Mouse (Mus musculus): ENCODE measurements around the gene Rora.
A peak's percentile ranks its signal among the peaks of the same experiment; 100 is the strongest.
"Not testable (repeated sequence)": the region's sequence is repeated elsewhere in the genome, so short reads cannot be mapped to it uniquely, and the experiment has no call there.

Rora gene

DNA sequence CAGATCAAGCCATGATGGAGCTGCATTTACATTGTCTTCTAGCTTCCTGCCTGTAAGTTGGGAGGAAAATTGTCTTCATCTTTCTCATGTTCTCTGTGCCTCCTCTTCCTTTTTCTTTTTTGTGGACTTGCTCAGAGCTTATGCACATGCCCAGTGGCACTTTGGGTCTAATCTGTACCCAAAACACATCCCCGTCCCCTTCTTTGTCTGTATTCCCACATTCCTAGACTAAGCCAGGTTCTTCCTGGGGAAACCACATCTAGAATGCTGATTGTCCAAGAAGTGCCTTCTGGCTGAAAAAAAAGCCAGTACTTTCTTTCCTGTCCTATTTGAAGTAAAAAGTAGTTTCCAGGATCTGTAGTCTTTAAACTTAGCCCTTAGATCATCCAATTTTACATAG lies 367.9 kb downstream of the Rora start:
- no peak for DNase-seq

DNA sequence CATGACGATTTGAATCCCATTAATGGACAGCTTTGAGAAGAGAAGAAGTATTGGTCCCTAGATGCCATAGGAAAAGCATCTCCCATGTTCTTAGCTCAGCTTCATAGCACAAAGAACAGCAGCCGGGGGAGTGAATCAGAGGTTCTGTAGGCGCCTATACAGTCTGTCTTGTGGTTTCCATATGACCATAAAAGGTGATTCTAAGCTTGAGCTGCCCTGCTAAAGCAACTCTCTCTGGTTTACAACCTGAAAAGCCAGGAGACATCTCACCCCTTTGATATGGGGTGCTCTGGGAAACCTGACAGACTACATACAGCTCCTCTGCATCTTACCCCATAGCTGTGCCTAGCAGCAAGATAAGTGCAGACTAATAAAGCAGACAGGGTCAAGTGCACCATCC lies 369.7 kb downstream of the Rora start:
- DNase-seq: no peak

DNA sequence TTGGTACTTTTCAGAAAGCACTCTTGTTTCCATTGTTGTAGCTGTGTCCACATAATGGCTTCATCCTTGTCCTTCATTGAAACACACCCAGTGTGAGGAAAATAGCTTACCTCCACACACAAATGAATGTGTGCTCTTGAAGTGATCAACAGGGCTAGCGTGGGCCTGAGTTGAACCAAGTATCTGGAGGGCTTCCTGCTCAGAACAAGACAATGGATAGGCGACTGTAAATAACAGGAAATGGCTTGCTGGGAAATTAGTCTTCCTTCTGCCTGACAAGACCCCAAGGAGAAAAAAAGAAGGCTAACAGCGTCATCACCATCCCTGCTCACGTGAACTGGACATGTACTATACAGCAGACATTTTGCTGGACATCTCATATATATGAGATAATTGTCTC lies 374.6 kb downstream of the Rora start:
- no peak for DNase-seq

DNA sequence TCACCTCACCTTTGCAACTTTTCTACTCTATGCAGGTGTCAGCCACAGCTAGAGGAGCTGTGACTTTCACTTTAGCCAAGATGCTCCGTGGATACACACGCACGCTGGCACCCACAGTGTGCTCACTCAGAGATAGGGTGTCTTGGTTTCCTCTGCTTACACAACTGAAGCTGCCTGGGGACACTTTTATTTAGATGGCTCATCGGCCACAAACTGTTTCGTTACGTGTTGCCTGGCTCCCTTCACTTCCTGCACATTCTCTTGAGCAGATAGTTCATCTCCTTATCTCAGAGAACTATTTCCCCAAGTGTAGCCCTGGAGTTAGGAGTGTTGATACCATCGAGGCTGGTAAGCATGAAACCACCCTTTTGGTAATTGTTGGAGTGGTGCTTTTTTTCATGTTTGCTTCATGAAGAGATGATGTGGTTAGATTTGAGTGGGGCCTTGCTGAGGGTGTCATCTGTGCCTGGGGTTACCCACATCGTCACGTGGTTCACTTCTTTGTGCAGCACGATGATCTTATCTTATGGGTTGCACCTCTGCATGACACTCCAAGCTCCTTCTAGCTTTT lies 380.8 kb downstream of the Rora start:
- DNase-seq: no peak

DNA sequence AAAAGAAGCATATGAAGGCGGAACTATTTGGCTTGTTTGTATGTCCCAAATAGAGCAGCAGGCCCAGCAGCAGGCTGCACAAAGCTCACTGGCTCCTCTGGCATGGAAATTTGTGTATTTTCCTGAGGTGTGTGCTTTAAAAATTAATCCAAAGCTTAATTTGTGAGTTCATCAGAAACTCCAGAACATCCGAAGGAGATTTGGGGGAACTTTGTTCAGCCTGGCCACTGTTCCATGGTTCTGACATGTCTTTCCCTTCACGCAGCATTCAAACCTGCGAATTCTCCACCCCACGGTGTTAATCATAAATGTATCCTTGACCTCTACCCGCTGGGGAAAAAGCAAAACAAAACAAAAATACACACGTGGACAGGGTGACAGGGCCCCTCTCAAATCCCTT lies 381.9 kb downstream of the Rora start:
- peak in 1 of 2 experiments; percentile 11 for DNase-seq

DNA sequence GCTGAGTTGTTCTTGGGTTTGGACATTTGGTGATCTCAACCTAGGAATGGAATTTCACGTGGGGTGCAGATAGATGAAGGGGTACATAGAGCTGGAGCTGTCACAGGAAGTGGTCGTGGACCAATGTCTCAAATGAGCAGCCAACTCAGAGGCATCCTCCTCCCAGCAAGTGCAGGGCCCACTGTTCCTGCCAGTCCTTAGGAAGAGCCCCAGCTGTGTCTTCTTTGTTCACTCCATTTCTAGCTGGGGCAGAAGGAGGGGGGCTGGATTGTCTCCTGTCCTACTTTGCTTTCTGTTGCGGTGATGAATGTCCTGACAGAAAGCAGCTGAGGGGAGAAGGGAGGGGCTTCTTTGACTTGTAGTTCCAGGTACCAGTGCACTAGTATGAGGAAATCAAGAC lies 382.7 kb downstream of the Rora start:
- DNase-seq: no peak

DNA sequence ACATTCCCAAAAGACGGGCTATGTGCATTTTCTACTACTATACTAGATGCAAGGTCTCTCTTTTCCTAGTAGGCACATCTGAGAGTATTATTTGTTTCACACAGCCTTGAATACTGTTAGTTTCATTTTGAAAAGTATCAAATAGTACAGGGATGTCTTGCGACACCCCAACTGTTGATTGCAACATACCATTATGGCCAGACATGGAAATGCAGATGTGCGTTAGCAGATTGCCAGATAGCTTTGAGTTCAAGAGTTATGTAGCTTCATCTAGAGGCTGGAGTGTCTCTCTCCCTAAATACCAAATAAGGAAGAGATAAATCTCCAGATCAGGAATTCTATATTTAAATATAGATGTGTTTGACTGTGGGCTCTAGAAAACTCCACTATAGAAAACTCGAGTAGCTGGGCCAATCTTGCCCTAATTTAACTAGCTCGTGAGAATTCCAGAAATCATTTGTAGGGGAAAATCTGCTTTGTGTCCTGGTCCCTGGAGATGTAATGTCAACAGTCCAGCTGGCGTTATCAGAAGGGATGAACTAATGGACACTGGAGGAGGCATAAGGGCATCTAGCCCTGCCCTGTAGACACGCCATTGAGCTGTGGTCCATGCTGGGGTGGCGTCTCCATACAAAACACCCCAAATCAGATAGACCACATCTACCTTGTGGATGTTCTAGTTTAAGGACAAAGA lies 390.5 kb downstream of the Rora start:
- no peak for DNase-seq

DNA sequence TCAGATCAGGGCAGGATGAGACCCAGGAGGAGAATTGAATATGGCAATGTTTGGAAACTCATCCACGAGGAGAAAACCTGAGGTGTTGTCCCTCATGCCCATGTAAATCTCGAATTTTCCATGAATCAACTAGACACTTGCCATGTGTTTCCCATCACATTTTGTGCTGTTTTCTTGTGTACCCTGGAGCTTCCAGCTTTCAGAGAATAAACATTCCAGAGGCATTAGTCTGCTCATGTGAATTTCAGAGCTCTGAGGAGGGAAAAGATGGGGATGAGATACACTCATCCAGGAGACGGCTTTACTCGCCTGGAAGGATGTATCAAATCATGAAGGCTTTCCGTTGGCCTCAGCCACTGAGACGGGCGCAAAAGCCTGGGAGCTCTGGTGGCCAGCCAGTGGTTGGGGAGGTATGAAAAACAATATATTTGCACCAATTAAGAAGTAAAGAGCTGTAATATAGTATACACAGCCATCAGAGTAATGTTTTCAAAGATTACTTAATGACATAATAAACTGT lies 391.1 kb downstream of the Rora start:
- DNase-seq: no peak

DNA sequence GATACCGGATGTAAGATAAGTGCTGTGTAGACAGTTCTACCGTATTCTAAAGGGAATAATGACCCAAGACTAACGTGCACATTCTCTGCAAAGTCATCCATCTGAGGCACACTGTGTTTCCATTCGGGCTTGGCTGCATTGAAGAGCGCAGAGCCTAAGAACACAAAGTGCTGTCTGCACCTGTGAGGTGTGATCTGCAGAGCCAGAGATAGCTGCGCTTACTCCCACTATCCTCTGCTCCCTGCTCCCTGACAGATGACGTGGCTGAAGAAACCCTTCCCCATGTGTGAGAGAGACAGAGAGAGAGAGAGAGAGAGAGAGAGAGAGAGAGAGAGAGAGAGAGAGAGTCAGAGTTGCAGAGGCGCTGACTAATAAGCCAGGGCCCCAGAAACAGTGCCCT lies 392.3 kb downstream of the Rora start:
- DNase-seq: no peak

DNA sequence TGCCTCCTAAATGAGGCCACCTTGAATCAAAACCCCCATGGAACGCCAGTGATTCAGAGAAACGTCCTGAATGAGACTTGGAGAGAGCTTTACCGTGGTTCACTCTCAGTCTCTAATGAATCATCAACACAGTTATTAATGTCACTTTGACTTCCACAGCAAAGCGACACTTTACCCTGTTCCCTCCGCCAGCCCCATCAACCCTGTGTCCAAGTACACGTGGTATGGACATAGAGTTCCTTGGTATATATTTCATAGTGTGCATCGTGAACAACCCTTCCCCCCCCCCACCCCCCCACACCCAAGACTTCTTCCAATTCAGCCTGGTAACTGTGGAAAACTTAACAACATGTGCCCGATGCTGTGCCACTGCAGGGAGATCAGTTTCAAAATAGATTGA lies 397.3 kb downstream of the Rora start:
- DNase-seq: no peak

DNA sequence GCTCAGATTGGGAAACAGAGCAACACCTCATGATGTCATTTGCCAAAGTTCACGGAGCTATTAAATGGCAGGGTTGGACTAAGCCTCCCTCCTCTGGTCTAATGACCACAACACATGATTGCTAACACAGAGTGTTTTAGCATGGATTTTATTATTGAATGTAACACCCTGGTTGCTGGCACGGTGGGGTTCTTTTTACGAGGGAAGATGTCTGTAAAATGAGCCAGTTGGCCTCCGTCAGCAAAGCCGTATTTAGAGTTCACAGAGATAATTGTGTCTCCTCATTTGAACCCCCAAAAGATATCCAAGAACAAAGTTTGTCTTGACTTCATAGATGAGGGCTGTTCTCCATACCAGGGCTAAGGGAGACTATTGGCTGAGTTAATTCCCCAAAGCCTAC lies 398.3 kb downstream of the Rora start:
- DNase-seq: no peak

DNA sequence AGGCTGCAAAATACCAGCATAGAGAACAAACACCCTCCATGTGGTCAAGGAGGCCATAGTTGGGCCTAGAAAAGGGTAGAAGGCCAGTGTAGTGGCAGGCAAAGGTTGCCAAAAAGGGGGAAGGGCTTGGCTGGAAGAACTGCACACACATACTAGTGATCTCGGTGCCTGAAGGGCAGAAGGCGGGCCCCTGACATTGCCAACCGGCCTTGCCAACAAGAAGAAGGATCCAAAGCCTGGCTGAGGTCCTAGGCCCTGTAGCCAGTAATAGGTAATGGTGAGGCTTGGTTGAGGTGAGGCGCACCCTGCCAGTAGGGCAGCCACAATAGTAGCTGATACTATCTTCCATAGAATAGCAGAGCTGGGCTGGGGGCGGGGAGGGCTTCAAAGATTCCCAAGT lies 401.7 kb downstream of the Rora start:
- peak; percentile 44 to 47 for DNase-seq

DNA sequence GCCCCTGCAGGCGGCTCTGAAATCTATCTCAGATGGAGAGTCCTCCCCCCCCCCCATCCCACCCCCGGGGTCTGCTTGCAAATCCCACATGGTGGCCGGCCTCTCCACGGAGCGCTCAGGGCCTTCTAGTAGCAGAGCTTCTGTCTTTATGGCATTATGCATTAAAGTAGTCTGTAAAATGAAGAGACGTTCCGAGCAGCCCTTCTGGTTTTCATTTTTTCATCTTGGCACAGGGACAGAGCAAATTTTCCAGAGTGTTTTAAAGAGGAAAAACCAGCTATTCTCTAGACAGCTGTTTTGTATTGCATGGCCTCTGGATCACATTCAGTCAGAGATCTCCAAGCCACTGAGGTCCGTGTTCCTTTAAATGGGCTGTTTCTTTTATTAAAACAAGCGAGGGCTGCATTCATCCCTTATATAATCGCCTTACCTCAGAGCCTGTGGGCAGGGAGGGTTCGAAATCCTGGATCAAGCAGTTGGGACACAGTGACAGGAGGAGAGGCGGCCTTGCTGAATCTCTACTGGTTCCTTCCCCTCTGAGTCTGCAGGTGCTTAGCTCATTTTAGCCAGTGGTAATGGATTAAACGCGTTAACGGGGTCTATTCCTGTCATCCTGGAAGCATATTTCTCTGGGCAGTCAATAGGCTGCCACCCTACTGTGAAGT lies 417.7 kb downstream of the Rora start:
- no peak for DNase-seq

DNA sequence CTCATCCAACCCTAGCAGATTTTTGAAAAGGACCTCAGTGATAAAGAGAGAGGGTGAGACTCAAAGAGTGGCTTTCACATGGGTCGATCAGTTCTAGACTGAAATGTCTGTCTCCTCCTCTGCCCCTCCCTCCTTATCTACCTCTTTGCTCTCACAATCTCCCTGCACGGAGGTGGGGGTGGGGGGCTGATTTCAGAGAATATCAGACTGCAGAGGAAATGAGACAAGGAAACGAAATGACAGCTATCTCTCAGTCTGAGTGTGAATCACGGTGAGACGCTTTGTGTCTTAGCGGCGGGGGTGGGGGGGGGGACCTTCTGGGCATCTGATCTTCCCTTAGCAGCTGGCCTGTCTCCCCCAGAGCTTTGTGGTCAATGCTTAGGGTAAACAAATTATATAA lies 419.7 kb downstream of the Rora start:
- no peak for DNase-seq

DNA sequence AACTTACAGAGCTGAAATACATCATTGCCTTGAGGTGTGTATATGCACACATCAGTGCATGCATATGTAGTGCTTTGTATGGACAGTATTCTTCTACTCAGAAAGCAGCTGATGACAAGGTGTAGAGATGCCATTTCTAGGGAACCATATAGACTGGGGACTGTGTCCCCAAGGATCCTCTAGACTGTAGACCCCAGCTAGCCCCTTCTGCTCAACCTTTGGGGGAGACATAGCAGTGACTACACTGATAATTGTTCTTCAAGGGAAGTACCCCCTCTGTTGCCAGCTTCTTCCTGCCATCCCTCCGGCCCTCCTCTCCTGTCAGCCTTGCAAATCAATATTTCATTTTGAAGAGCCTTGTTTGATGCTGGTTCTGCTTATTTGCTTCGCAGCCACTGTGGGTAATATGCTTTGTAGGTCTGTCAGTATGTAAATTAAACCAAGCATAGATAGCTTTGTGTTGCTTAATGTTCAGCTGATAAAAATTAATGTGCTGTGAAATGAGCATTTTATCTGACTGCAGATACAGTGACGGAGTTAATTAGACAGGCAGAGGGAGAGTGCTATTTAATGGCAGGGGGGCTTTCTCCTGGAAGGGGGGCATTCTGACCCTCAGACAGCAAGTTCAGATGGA lies 430.6 kb downstream of the Rora start:
- no peak for DNase-seq

DNA sequence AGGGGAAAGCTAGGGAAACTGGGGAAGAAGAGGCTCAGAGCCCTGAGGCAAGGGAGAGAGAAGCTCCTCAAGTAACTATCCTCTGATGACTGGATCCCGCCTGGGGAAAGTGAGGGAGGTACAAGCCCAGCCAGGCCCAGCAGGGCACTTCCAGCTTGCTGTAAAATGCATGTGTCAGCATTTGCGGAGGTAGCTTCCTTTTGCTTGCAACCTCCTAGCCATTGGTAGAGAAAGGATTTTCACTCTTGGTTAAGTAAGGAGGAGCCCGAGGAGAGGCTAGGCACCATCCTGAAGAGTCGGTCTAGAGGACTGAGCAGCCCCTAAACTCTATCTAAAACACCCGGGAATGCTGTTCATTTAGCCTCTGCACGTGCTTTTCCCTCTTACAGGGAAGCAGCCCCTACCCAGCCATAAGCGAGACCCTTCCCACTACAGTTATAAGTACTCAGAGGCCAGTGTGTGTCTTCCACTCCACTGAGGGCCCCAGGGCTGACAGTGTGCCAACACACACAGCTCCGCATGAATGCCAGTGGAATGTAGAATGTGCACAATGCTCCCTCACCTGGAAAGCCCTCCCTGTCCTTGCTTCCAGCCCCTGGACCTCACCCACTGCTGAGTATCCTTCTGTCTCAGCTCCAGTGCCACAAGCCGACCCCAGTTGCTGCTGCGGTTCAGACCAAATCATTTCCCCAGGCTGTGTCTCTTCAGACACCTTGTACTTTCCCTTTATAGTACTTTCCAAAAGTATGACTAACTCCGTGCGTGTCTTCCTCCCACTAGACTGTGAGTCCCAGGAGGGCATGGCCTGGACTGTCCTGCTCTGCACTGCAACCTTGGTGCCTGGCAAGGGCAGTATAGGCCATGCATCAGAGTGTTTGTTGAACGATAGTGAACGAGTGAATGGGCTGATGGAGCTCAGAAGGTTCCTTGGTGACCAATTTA lies 431.4 kb downstream of the Rora start:
- DNase-seq: peak; percentile 69 to 79

DNA sequence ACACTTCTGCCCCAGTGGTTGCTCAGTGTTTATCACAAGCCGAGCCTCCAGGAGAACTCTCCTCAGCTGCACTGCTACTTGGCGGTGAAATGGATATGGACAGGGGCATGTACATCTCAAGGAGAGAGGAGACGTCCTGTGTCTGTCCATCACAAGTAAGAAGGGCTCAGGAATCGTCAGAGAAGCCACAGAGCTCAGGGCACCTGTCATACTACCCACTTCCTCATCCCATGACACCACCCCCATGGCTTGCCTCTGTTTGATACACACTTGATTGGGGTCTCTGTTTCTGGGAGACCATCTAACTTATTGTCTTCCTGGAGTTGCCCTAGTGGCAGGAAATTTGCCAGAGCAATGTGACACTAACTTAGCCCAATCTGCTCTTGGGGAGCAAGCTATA lies 433.3 kb downstream of the Rora start:
- no peak for DNase-seq

DNA sequence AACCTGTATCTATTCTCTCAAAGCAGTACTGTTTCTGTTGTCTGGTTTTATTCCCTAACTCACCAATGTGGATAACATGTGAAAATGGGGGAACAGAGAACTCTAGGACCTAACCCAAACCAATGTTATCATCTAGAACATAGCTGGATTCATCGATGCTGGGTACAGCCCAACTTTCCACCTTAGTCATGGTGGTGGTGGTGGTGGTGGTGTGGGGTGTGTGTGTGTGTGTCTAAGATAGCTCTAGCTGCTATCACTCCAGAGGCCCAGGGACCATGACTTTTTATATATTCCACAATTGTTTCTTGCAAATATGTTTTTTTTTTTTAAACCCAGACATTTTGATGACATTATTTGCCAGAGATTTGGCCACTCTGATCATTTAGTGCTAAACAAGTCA lies 433.7 kb downstream of the Rora start:
- no peak for DNase-seq

DNA sequence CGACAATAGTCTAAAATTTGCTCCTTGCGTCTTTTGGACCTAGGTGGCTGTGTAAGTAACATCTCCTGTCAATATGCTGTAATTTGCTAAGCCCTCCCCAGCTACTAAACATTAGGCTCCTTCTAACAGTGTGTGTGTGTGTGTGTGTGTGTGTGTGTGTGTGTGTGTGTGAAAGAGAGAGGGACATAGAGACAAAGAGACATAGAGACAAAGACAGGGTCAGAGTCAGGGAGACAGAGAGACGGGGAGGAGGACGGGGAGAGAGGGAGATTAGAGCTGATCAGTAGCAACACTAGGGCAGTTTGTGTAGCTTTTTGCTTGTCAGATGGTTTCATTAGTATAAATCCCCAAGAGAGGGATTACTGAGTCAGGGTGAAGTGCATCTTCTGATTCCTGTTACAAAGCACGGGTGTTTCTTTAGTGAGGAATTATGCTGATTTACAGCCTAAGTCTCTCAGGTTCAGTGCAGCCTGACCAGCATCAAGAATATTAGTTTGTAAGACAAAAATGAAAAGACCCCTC lies 437.2 kb downstream of the Rora start:
- DNase-seq: no peak

DNA sequence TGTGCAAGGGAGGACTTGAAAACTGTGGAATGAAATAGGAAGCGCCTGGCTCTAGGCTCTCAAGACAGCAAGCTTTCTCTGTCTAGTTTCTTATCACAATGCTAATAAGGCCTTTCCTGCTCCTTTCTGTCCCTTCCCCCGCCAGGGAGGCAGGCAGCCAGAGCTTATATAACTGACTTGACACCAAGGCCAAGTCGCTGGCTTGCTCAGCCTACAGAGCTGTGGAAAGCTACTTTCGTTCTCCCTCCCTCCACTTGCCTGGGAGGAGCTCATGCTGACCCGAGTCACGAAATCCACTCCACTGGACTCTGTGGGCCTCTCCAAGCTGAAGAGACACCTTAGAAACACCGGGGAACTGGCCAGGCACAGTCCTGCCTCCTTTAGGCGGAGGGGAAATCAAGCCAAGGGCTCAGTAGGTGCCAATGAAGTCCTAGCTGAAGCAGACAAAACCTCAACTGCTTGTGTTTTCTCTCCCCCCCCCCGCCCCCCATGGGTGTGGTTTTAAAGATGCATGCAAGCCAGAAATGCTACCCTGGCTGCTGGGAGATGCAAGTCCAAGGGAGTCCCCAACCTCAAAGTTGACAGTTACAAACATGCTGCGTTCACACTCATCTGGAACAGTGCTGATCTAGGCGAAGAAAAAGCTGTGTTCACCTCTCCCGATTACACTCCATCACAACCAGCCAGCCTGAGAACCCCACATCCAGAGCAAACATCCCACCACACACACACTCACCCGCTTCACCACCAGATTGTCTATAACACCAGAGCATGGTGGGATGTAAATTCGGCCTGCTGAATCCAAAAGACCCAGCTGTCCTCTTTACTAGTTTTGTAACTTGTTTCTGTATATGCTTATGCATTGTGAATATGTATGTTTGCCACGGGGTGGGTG lies 438.8 kb downstream of the Rora start:
- DNase-seq: peak; percentile 94 to 97

DNA sequence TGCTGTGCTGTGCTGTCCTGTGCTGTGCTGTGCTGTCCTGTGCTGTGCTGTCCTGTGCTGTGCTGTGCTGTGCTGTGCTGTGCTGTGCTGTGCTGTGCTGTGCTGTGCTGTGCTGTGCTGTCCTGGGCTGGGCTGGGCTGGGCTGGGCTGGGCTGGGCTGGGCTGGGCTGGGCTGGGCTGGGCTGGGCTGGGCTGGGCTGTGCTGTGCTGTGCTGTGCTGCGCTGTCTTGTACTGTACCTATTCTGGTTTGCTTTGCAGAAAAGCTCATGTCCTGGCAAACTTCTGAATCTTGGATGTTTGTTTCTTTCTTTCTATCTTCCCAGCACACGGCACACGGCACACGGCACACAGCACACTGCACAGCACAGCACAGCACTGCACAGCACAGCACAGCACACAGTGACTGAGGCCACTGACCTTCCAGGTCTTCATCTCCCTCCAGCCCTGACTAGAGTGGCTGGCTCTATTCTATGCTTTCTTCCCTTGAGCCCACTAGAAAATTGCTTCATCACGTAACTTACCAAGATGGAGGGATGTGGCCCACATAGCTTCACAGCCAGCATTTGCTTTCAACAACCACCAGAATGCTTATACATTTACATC lies 446.7 kb downstream of the Rora start:
- DNase-seq: not testable (repeated sequence)

Measured in kidney, adult 8-10 months (tissue).